Mouse (Mus musculus): ENCODE data around the gene Khdc1a. TPM values are rescaled to one million over a fixed set of nuclear protein-coding genes. Genes with fewer than 3 reads are reported as not detected.
"Not testable (repeated sequence)": the region's sequence is repeated elsewhere in the genome, so short reads cannot be mapped to it uniquely, and the experiment has no call there.

Gene Khdc1a
- polyA plus RNA-seq, 1 experiment from 2014 or later = not detected

- H3K4me1 ChIP-seq (replicated peaks; ENCODE audit: control insufficient read depth, insufficient read depth, low read length); ATAC-seq (ENCODE audit: low FRiP score); H3K27me3 ChIP-seq (ENCODE audit: control insufficient read depth, insufficient read depth, low read length); H3K27ac ChIP-seq; H3K4me3 ChIP-seq (replicated peaks; ENCODE audit: low read length); H3K9ac ChIP-seq; H3K4me2 ChIP-seq (replicated peaks); H3K36me3 ChIP-seq (replicated peaks; ENCODE audit: control insufficient read depth, insufficient read depth); H3K9me3 ChIP-seq (ENCODE audit: control insufficient read depth, low read length); DNase-seq (ENCODE audit: low spot score): not testable (repeated sequence)
- 95% methylated on average over 5 of the region's 5 CpGs for WGBS
These were observed 29.2 kb upstream of the Khdc1a start for GRCm38 (mm10) chr1:21320271-21320670.

GRCm38 (mm10) chr1:21321656-21322055, 27.8 kb upstream of the Khdc1a start:
- H3K36me3 ChIP-seq (replicated peaks; ENCODE audit: control insufficient read depth, insufficient read depth) = no peaks in the 10 kb centered on the region
- no peaks in the 10 kb centered on the region for H3K9me3 ChIP-seq (ENCODE audit: control insufficient read depth, low read length)
- no peak overlapping the region for H3K4me2 ChIP-seq (replicated peaks)
- H3K27me3 ChIP-seq (ENCODE audit: control insufficient read depth, insufficient read depth, low read length) = no peaks in the 10 kb centered on the region
- no peak overlapping the region for H3K27ac ChIP-seq
- H3K4me1 ChIP-seq (replicated peaks; ENCODE audit: control insufficient read depth, insufficient read depth, low read length) = no peaks in the 10 kb centered on the region
- H3K4me3 ChIP-seq (replicated peaks; ENCODE audit: low read length) = no peak overlapping the region
- WGBS = 96% methylated on average over 1 of the region's 1 CpGs
- DNase-seq (ENCODE audit: low spot score) (no peak), ATAC-seq (ENCODE audit: low FRiP score) (no peak)
- no peak overlapping the region for H3K9ac ChIP-seq

- no peak; the same call in 1 of the 2 replicates for ATAC-seq (ENCODE audit: low FRiP score)
- no peak overlapping the region for H3K4me3 ChIP-seq (replicated peaks; ENCODE audit: low read length)
- DNase-seq (ENCODE audit: low spot score) = no peak
- 38% methylated on average over 1 of the region's 1 CpGs for WGBS
- no peaks in the 10 kb centered on the region for H3K36me3 ChIP-seq (replicated peaks; ENCODE audit: control insufficient read depth, insufficient read depth)
- H3K4me1 ChIP-seq (replicated peaks; ENCODE audit: control insufficient read depth, insufficient read depth, low read length) = no peaks in the 10 kb centered on the region
- no peak overlapping the region for H3K4me2 ChIP-seq (replicated peaks)
- no peaks in the 10 kb centered on the region for H3K27me3 ChIP-seq (ENCODE audit: control insufficient read depth, insufficient read depth, low read length)
- no peak overlapping the region for H3K27ac ChIP-seq
- no peaks in the 10 kb centered on the region for H3K9me3 ChIP-seq (ENCODE audit: control insufficient read depth, low read length)
- no peak overlapping the region for H3K9ac ChIP-seq
These were observed 25.4 kb upstream of the Khdc1a start for GRCm38 (mm10) chr1:21323996-21324574.

GRCm38 (mm10) chr1:21324633-21325032, 24.8 kb upstream of the Khdc1a start:
- Histone ChIP-seq H3K36me3 (replicated peaks; ENCODE audit: control insufficient read depth, insufficient read depth) (no peaks in the 10 kb centered on the region), H3K9ac (no peak overlapping the region), H3K27me3 (ENCODE audit: control insufficient read depth, insufficient read depth, low read length) (no peaks in the 10 kb centered on the region), H3K4me2 (replicated peaks) (no peak overlapping the region), H3K4me1 (replicated peaks; ENCODE audit: control insufficient read depth, insufficient read depth, low read length) (no peaks in the 10 kb centered on the region), H3K9me3 (ENCODE audit: control insufficient read depth, low read length) (no peaks in the 10 kb centered on the region), H3K27ac (no peak overlapping the region), H3K4me3 (replicated peaks; ENCODE audit: low read length) (no peak overlapping the region)
- DNase-seq (ENCODE audit: low spot score) (no peak), ATAC-seq (ENCODE audit: low FRiP score) (no peak)
- WGBS = 82% methylated on average over 1 of the region's 1 CpGs

- WGBS = 93% methylated on average over 7 of the region's 7 CpGs
- H3K27ac ChIP-seq = no peak overlapping the region
- no peaks in the 10 kb centered on the region for H3K27me3 ChIP-seq (ENCODE audit: control insufficient read depth, insufficient read depth, low read length)
- DNase-seq (ENCODE audit: low spot score) = no peak
- no peaks in the 10 kb centered on the region for H3K4me1 ChIP-seq (replicated peaks; ENCODE audit: control insufficient read depth, insufficient read depth, low read length)
- H3K36me3 ChIP-seq (replicated peaks; ENCODE audit: control insufficient read depth, insufficient read depth) = no peaks in the 10 kb centered on the region
- no peak for ATAC-seq (ENCODE audit: low FRiP score)
- no peaks in the 10 kb centered on the region for H3K9me3 ChIP-seq (ENCODE audit: control insufficient read depth, low read length)
- no peak overlapping the region for H3K4me3 ChIP-seq (replicated peaks; ENCODE audit: low read length)
- no peak overlapping the region for H3K4me2 ChIP-seq (replicated peaks)
- no peak overlapping the region for H3K9ac ChIP-seq
These were observed 22.7 kb upstream of the Khdc1a start for GRCm38 (mm10) chr1:21326733-21327132.

- DNase-seq (ENCODE audit: low spot score); H3K27me3 ChIP-seq (ENCODE audit: control insufficient read depth, insufficient read depth, low read length); H3K4me1 ChIP-seq (replicated peaks; ENCODE audit: control insufficient read depth, insufficient read depth, low read length); H3K36me3 ChIP-seq (replicated peaks; ENCODE audit: control insufficient read depth, insufficient read depth); H3K27ac ChIP-seq; ATAC-seq (ENCODE audit: low FRiP score); H3K9me3 ChIP-seq (ENCODE audit: control insufficient read depth, low read length); H3K9ac ChIP-seq; H3K4me3 ChIP-seq (replicated peaks; ENCODE audit: low read length); H3K4me2 ChIP-seq (replicated peaks): not testable (repeated sequence)
These were observed 18.3 kb upstream of the Khdc1a start for GRCm38 (mm10) chr1:21331161-21331560.

- Histone ChIP-seq H3K9me3 (ENCODE audit: control insufficient read depth, low read length) (no peaks in the 10 kb centered on the region), H3K27ac (no peak overlapping the region), H3K36me3 (replicated peaks; ENCODE audit: control insufficient read depth, insufficient read depth) (no peaks in the 10 kb centered on the region), H3K4me2 (replicated peaks) (no peak overlapping the region), H3K4me1 (replicated peaks; ENCODE audit: control insufficient read depth, insufficient read depth, low read length) (no peaks in the 10 kb centered on the region), H3K27me3 (ENCODE audit: control insufficient read depth, insufficient read depth, low read length) (no peaks in the 10 kb centered on the region), H3K9ac (no peak overlapping the region), H3K4me3 (replicated peaks; ENCODE audit: low read length) (no peak overlapping the region)
- DNase-seq (ENCODE audit: low spot score) (no peak), ATAC-seq (ENCODE audit: low FRiP score) (no peak)
- WGBS = 90% methylated on average over 16 of the region's 16 CpGs
These were observed 16.0 kb upstream of the Khdc1a start for GRCm38 (mm10) chr1:21333222-21333973.

GRCm38 (mm10) chr1:21335836-21336235, 13.6 kb upstream of the Khdc1a start:
- DNase-seq (ENCODE audit: low spot score) = no peak
- H3K9me3 ChIP-seq (ENCODE audit: control insufficient read depth, low read length) = no peaks in the 10 kb centered on the region
- no peak overlapping the region for H3K27ac ChIP-seq
- no peaks in the 10 kb centered on the region for H3K4me1 ChIP-seq (replicated peaks; ENCODE audit: control insufficient read depth, insufficient read depth, low read length)
- H3K4me3 ChIP-seq (replicated peaks; ENCODE audit: low read length) = no peak overlapping the region
- H3K4me2 ChIP-seq (replicated peaks) = no peak overlapping the region
- no peaks in the 10 kb centered on the region for H3K27me3 ChIP-seq (ENCODE audit: control insufficient read depth, insufficient read depth, low read length)
- no peaks in the 10 kb centered on the region for H3K36me3 ChIP-seq (replicated peaks; ENCODE audit: control insufficient read depth, insufficient read depth)
- no peak overlapping the region for H3K9ac ChIP-seq
- no peak for ATAC-seq (ENCODE audit: low FRiP score)

- no peaks in the 10 kb centered on the region for H3K36me3 ChIP-seq (replicated peaks; ENCODE audit: control insufficient read depth, insufficient read depth)
- WGBS = 100% methylated on average over 1 of the region's 1 CpGs
- DNase-seq (ENCODE audit: low spot score) (no peak), ATAC-seq (ENCODE audit: low FRiP score) (no peak)
- H3K27ac ChIP-seq = no peak overlapping the region
- no peaks in the 10 kb centered on the region for H3K9me3 ChIP-seq (ENCODE audit: control insufficient read depth, low read length)
- no peaks in the 10 kb centered on the region for H3K27me3 ChIP-seq (ENCODE audit: control insufficient read depth, insufficient read depth, low read length)
- H3K4me2 ChIP-seq (replicated peaks) = no peak overlapping the region
- H3K9ac ChIP-seq = no peak overlapping the region
- no peak overlapping the region for H3K4me3 ChIP-seq (replicated peaks; ENCODE audit: low read length)
- H3K4me1 ChIP-seq (replicated peaks; ENCODE audit: control insufficient read depth, insufficient read depth, low read length) = no peaks in the 10 kb centered on the region
These were observed 8.7 kb upstream of the Khdc1a start for GRCm38 (mm10) chr1:21340745-21341144.

All from hindbrain, embryonic 14.5 days (tissue).